Mouse (Mus musculus) brown adipose tissue, adult 24 weeks (tissue): Measurements from ENCODE around the gene Tle3. TPM values are rescaled to one million over a fixed set of nuclear protein-coding genes. Genes with fewer than 3 reads are reported as not detected.

Source experiments
- H3K27ac ChIP-seq: fragments of 200-500 bp; replicated peaks from 2 replicates; pipeline ENCODE4 v1.5.1; 2012; ENCODE audit warnings: low read depth, mild to moderate bottlenecking, low read length
- H3K4me1 ChIP-seq: fragments of 200-500 bp; 2 replicates; pipeline ENCODE4 v1.6.1; 2012; ENCODE audit warnings: low read length, mixed read lengths; ENCODE audit not compliant: control insufficient read depth, insufficient read depth, insufficient read length
- H3K4me3 ChIP-seq: fragments of 200-500 bp; 2 replicates; pipeline ENCODE4 v1.5.1; 2012; ENCODE audit warnings: low read depth, mild to moderate bottlenecking, low read length, moderate library complexity; ENCODE audit not compliant: insufficient read depth
- polyA plus RNA-seq: library from polyadenylated mRNA; stranded (reverse); fragments of >200 nt; gene quantifications from 2 replicates; pipeline ENCODE4 v1.2.4, GENCODE M21; 2012; ENCODE audit not compliant: missing spikeins, insufficient read depth, insufficient read length

Gene Tle3
- polyA plus RNA-seq, 1 experiment, result 31.6 TPM

GRCm38 (mm10) chr9:61391570-61392337 is 19.6 kb downstream of the Tle3 start:
- H3K27ac ChIP-seq, result no peak overlapping the region
- no peak overlapping the region for H3K4me3 ChIP-seq
- peaks cover 28% of the 10 kb centered on the region for H3K4me1 ChIP-seq

GRCm38 (mm10) chr9:61392338-61392620 is 20.1 kb downstream of the Tle3 start:
- no peak overlapping the region for H3K4me3 ChIP-seq
- no peak overlapping the region for H3K27ac ChIP-seq
- peaks cover 28% of the 10 kb centered on the region for H3K4me1 ChIP-seq

- H3K4me1 ChIP-seq, result peaks cover 25% of the 10 kb centered on the region
- H3K27ac ChIP-seq, result no peak overlapping the region
- no peak overlapping the region for H3K4me3 ChIP-seq
Observed at GRCm38 (mm10) chr9:61393161-61393560, 21.0 kb downstream of the Tle3 start.

GRCm38 (mm10) chr9:61393847-61394246 is 21.7 kb downstream of the Tle3 start:
- Histone ChIP-seq H3K4me1 (peaks cover 18% of the 10 kb centered on the region), H3K27ac (no peak overlapping the region), H3K4me3 (no peak overlapping the region)

GRCm38 (mm10) chr9:61395071-61395470 is 22.9 kb downstream of the Tle3 start:
- no peak overlapping the region for H3K27ac ChIP-seq
- H3K4me1 ChIP-seq, result peaks cover 11% of the 10 kb centered on the region
- no peak overlapping the region for H3K4me3 ChIP-seq

- H3K27ac ChIP-seq, result no peak overlapping the region
- H3K4me1 ChIP-seq, result peaks cover 2% of the 10 kb centered on the region; the same call in 1 of the 2 replicates
- H3K4me3 ChIP-seq, result no peak overlapping the region
Observed at GRCm38 (mm10) chr9:61396474-61396873, 24.3 kb downstream of the Tle3 start.

GRCm38 (mm10) chr9:61397130-61397529 is 25.0 kb downstream of the Tle3 start:
- Histone ChIP-seq H3K4me3 (no peak overlapping the region), H3K4me1 (peaks cover 4% of the 10 kb centered on the region; the same call in 1 of the 2 replicates), H3K27ac (no peak overlapping the region)

- Histone ChIP-seq H3K4me1 (0 out of 2 replicates have a peak, but pooled peaks cover 6% of the 10 kb centered on the region), H3K27ac (no peak overlapping the region), H3K4me3 (no peak overlapping the region)
Observed at GRCm38 (mm10) chr9:61398160-61398559, 26.0 kb downstream of the Tle3 start.

- no peak overlapping the region for H3K4me3 ChIP-seq
- no peak overlapping the region for H3K27ac ChIP-seq
- H3K4me1 ChIP-seq, result peaks cover 13% of the 10 kb centered on the region
Observed at GRCm38 (mm10) chr9:61400132-61400531, 28.0 kb downstream of the Tle3 start.

- Histone ChIP-seq H3K4me1 (peaks cover 13% of the 10 kb centered on the region), H3K4me3 (no peak overlapping the region), H3K27ac (no peak overlapping the region)
Observed at GRCm38 (mm10) chr9:61401664-61402063, 29.5 kb downstream of the Tle3 start.

- H3K4me1 ChIP-seq, result peaks cover 13% of the 10 kb centered on the region
- H3K27ac ChIP-seq, result no peak overlapping the region
- H3K4me3 ChIP-seq, result no peak overlapping the region
Observed at GRCm38 (mm10) chr9:61402268-61402667, 30.1 kb downstream of the Tle3 start.

GRCm38 (mm10) chr9:61402716-61403115 is 30.6 kb downstream of the Tle3 start:
- Histone ChIP-seq H3K4me1 (peaks cover 13% of the 10 kb centered on the region), H3K4me3 (no peak overlapping the region), H3K27ac (no peak overlapping the region)

GRCm38 (mm10) chr9:61403866-61404614 is 31.9 kb downstream of the Tle3 start:
- Histone ChIP-seq H3K4me3 (no peak overlapping the region), H3K4me1 (peaks cover 13% of the 10 kb centered on the region), H3K27ac (no peak overlapping the region)

GRCm38 (mm10) chr9:61404615-61404980 is 32.4 kb downstream of the Tle3 start:
- no peak overlapping the region for H3K4me3 ChIP-seq
- H3K27ac ChIP-seq, result no peak overlapping the region
- peaks cover 13% of the 10 kb centered on the region for H3K4me1 ChIP-seq

GRCm38 (mm10) chr9:61404998-61405621 is 32.9 kb downstream of the Tle3 start:
- H3K27ac ChIP-seq, result no peak overlapping the region
- peaks cover 13% of the 10 kb centered on the region for H3K4me1 ChIP-seq

More at GRCm38 (mm10) chr9:61404998-61405621, 32.9 kb downstream of the Tle3 start:
- H3K4me3 ChIP-seq, result no peak overlapping the region
